Mouse (Mus musculus) neural tube, embryonic 13.5 days (tissue): ENCODE measurements at regions not wholly inside any gene's neighbourhood (a gene's known extent, or its start where the extent isn't known, plus 50 kb on each side); places are given as distances from the start of the nearest gene placed in this dataset.
"Not testable (repeated sequence)": the region's sequence is repeated elsewhere in the genome, so short reads cannot be mapped to it uniquely, and the experiment has no call there.

Experiments used
- ATAC-seq: fragments of 200-750 bp; cut with Nextera tagmentation; 2 replicates; pipeline ENCODE4 v1.8.0; 2017; ENCODE audit warnings: low read depth, mild to moderate bottlenecking, moderate TSS enrichment, moderate library complexity
- H3K27ac ChIP-seq: fragments of 300-500 bp; sonication (generic); replicated peaks from 2 replicates; pipeline ENCODE4 v1.5.1; 2015; ENCODE audit warnings: moderate library complexity, mild to moderate bottlenecking, inconsistent platforms
- H3K27me3 ChIP-seq: fragments of 300-500 bp; sonication (generic); 2 replicates; pipeline ENCODE4 v1.6.1; 2015; ENCODE audit warnings: mild to moderate bottlenecking, inconsistent platforms
- H3K36me3 ChIP-seq: fragments of 300-500 bp; sonication (generic); 2 replicates; pipeline ENCODE4 v1.6.1; 2015; ENCODE audit warnings: mild to moderate bottlenecking, inconsistent platforms
- H3K4me1 ChIP-seq: fragments of 300-500 bp; sonication (generic); replicated peaks from 2 replicates; pipeline ENCODE4 v1.6.1; 2015; ENCODE audit warnings: inconsistent platforms
- H3K4me2 ChIP-seq: fragments of 300-500 bp; sonication (generic); 2 replicates; pipeline ENCODE4 v1.6.1; 2015; ENCODE audit warnings: inconsistent platforms, mild to moderate bottlenecking, moderate library complexity
- H3K4me3 ChIP-seq: fragments of 300-500 bp; sonication (generic); 2 replicates; pipeline ENCODE4 v1.5.1; 2015; ENCODE audit warnings: mild to moderate bottlenecking, inconsistent platforms
- H3K9ac ChIP-seq: fragments of 300-500 bp; sonication (generic); 2 replicates; pipeline ENCODE4 v1.6.1; 2015; ENCODE audit warnings: moderate library complexity, mild to moderate bottlenecking, inconsistent platforms
- H3K9me3 ChIP-seq: fragments of 300-500 bp; sonication (generic); 2 replicates; pipeline ENCODE4 v1.6.1; 2016; ENCODE audit warnings: inconsistent platforms
- WGBS: fragments of 180-500 bp; shearing (Covaris S2); methylation state at CpG from one replicate; pipeline ENCODE4 v1.1.7; 2015; 5-methylcytosine and 5-hydroxymethylcytosine counted together

GRCm38 (mm10) chr3:82250796-82251261 is 105.2 kb upstream of the Gucy1a1 start:
- peak overlapping the region; percentile 2; the same call in 1 of the 2 replicates for H3K9ac ChIP-seq
- H3K4me2 ChIP-seq, result no peak overlapping the region
- WGBS, result 71% methylated on average over 3 of the region's 3 CpGs
- peak overlapping the region; percentile 82 for H3K27ac ChIP-seq
- H3K4me3 ChIP-seq, result no peak overlapping the region
- no peaks in the 10 kb centered on the region for H3K27me3 ChIP-seq
- peaks cover 10% of the 10 kb centered on the region for H3K4me1 ChIP-seq
- H3K9me3 ChIP-seq, result no peaks in the 10 kb centered on the region
- peak; percentile 52 for ATAC-seq
- no peaks in the 10 kb centered on the region for H3K36me3 ChIP-seq

- H3K4me1 ChIP-seq, result peaks cover 10% of the 10 kb centered on the region
- peak overlapping the region; percentile 2; the same call in 1 of the 2 replicates for H3K9ac ChIP-seq
- peak; percentile 91 for ATAC-seq
- no peak overlapping the region for H3K4me2 ChIP-seq
- H3K4me3 ChIP-seq, result no peak overlapping the region
- no peaks in the 10 kb centered on the region for H3K27me3 ChIP-seq
- peak overlapping the region; percentile 82 for H3K27ac ChIP-seq
- 50% methylated on average over 6 of the region's 6 CpGs for whole genome bisulfite sequencing
- H3K36me3 ChIP-seq, result no peaks in the 10 kb centered on the region
- H3K9me3 ChIP-seq, result no peaks in the 10 kb centered on the region
Measured at GRCm38 (mm10) chr3:82249968-82250795, 104.6 kb upstream of the Gucy1a1 start.

GRCm38 (mm10) chr3:82236377-82237057 is 90.9 kb upstream of the Gucy1a1 start:
- WGBS, result 59% methylated on average over 2 of the region's 2 CpGs
- H3K4me1 ChIP-seq, result peaks cover 5% of the 10 kb centered on the region
- H3K4me2 ChIP-seq, result no peak overlapping the region
- no peak overlapping the region for H3K4me3 ChIP-seq
- peak; percentile 43; the same call in 1 of the 2 replicates for ATAC-seq
- H3K27ac ChIP-seq, result no peak overlapping the region
- no peaks in the 10 kb centered on the region for H3K9me3 ChIP-seq
- no peaks in the 10 kb centered on the region for H3K27me3 ChIP-seq
- H3K9ac ChIP-seq, result no peak overlapping the region
- H3K36me3 ChIP-seq, result no peaks in the 10 kb centered on the region

GRCm38 (mm10) chr3:82234306-82234705 is 88.7 kb upstream of the Gucy1a1 start:
- H3K4me1 ChIP-seq, result peaks cover 5% of the 10 kb centered on the region
- H3K36me3 ChIP-seq, result no peaks in the 10 kb centered on the region
- H3K27ac ChIP-seq, result no peak overlapping the region
- ATAC-seq, result no peak
- no peak overlapping the region for H3K4me3 ChIP-seq
- H3K9ac ChIP-seq, result no peak overlapping the region
- H3K27me3 ChIP-seq, result no peaks in the 10 kb centered on the region
- H3K9me3 ChIP-seq, result no peaks in the 10 kb centered on the region
- H3K4me2 ChIP-seq, result no peak overlapping the region

GRCm38 (mm10) chr3:82223379-82223778 is 77.8 kb upstream of the Gucy1a1 start:
- H3K4me2 ChIP-seq, result no peak overlapping the region
- no peak overlapping the region for H3K27ac ChIP-seq
- H3K9ac ChIP-seq, result no peak overlapping the region
- H3K4me3 ChIP-seq, result no peak overlapping the region
- H3K4me1 ChIP-seq, result no peaks in the 10 kb centered on the region
- no peaks in the 10 kb centered on the region for H3K27me3 ChIP-seq
- H3K36me3 ChIP-seq, result no peaks in the 10 kb centered on the region
- no peak for ATAC-seq
- WGBS, result 78% methylated on average over 1 of the region's 1 CpGs
- no peaks in the 10 kb centered on the region for H3K9me3 ChIP-seq

GRCm38 (mm10) chr3:82221924-82222323 is 76.3 kb upstream of the Gucy1a1 start:
- Histone ChIP-seq H3K4me3 (no peak overlapping the region), H3K4me2 (no peak overlapping the region), H3K27me3 (no peaks in the 10 kb centered on the region), H3K4me1 (no peaks in the 10 kb centered on the region), H3K27ac (no peak overlapping the region), H3K36me3 (no peaks in the 10 kb centered on the region), H3K9ac (no peak overlapping the region), H3K9me3 (no peaks in the 10 kb centered on the region)
- 89% methylated on average over 1 of the region's 1 CpGs for WGBS
- ATAC-seq, result no peak

GRCm38 (mm10) chr3:82219192-82219885 is 73.8 kb upstream of the Gucy1a1 start:
- not testable (repeated sequence) for H3K36me3 ChIP-seq, H3K9ac ChIP-seq, H3K4me2 ChIP-seq, H3K9me3 ChIP-seq, H3K27ac ChIP-seq, H3K4me1 ChIP-seq, H3K4me3 ChIP-seq, H3K27me3 ChIP-seq, ATAC-seq
- 60% methylated on average over 1 of the region's 1 CpGs for WGBS

GRCm38 (mm10) chr3:82214566-82215465 is 69.2 kb upstream of the Gucy1a1 start:
- ATAC-seq, result no peak
- no peaks in the 10 kb centered on the region for H3K9me3 ChIP-seq
- no peak overlapping the region for H3K4me2 ChIP-seq
- H3K36me3 ChIP-seq, result no peaks in the 10 kb centered on the region
- WGBS, result 86% methylated on average over 6 of the region's 6 CpGs
- no peaks in the 10 kb centered on the region for H3K4me1 ChIP-seq
- no peak overlapping the region for H3K27ac ChIP-seq
- H3K9ac ChIP-seq, result no peak overlapping the region
- H3K27me3 ChIP-seq, result no peaks in the 10 kb centered on the region
- no peak overlapping the region for H3K4me3 ChIP-seq

- no peaks in the 10 kb centered on the region for H3K4me1 ChIP-seq
- H3K4me2 ChIP-seq, result no peak overlapping the region
- no peak overlapping the region for H3K27ac ChIP-seq
- no peak overlapping the region for H3K9ac ChIP-seq
- H3K9me3 ChIP-seq, result 0 out of 2 replicates have a peak, but pooled peaks cover 4% of the 10 kb centered on the region
- no peak for ATAC-seq
- H3K27me3 ChIP-seq, result no peaks in the 10 kb centered on the region
- H3K36me3 ChIP-seq, result no peaks in the 10 kb centered on the region
- no peak overlapping the region for H3K4me3 ChIP-seq
- WGBS, result 86% methylated on average over 5 of the region's 5 CpGs
Measured at GRCm38 (mm10) chr3:82207321-82207720, 61.7 kb upstream of the Gucy1a1 start.
